In the genomic region with DNA sequence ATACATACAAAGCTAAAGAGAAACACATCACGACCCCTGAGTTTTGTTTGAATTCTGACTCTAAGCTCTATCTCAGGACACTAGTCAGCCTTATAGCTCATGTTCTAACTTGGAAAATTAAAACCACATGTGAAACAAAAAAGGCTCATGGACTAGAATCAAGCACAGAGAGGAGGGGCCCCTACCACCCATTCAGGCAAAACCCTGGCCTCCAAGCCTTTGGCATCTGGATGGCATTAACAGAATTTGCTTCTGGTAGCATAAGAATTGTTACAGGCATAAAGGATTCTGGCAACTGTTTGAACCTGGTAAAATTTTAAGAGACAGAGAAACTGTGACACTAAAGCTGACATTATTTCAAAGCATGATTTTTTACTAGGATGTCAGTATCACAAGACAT, we compare ENCODE assay signal across 14 mouse cellular contexts.
DNase-seq lines count a peak whose midpoint lies in the region; ATAC-seq and TF ChIP-seq lines count a peak whose summit lies in the region.
"Had no signal": no experiment of that assay in that cellular context is flagged by ENCODE, and none has a peak within 500 bp of the region (broad histone marks: within the 10 kb centered on the region; RNA-seq: fewer than 3 reads in every experiment).

No protein-coding gene starts in this region.

- 75% methylated on average over 1 of the region's 1 CpGs for WGBS in forebrain, postnatal 0 days
- 84% methylated on average over 1 of the region's 1 CpGs for WGBS in midbrain, embryonic 13.5 days

- TF ChIP-seq CTCF in forebrain, postnatal 0 days (IDR thresholded peaks at IDR 0.05; ENCODE audit: low read depth), result no peak

- DNase-seq in frontal cortex, adult 2 months (ENCODE audit: extremely low spot score in 1 of 2, low spot score in 1 of 2), result no peak
- peak; percentile 72 for DNase-seq in embryo, embryonic 10 days (ENCODE audit: low spot score)
- DNase-seq in forebrain, postnatal 0 days, result no peak
- DNase-seq in MN1 (ENCODE audit: low spot score), result no peak
- no peak for DNase-seq in testis, postnatal 14 days (ENCODE audit: low spot score)
- no peak for DNase-seq in left cerebral cortex, adult 18-20 months (ENCODE audit: low spot score in 2 of 2)
- DNase-seq: heart, adult 11 months; liver, embryonic 13.5 days; thymus, postnatal 4 days had no signal

- no peak overlapping the region for H3K4me3 ChIP-seq in forebrain, postnatal 0 days (ENCODE audit: low read depth, low read length)
- H3K4me3 ChIP-seq in midbrain, embryonic 13.5 days (replicated peaks), result no peak overlapping the region
- H3K4me3 ChIP-seq: liver, embryonic 13.5 days; myocyte had no signal

- no peaks in the 10 kb centered on the region for H3K36me3 ChIP-seq in forebrain, postnatal 0 days (ENCODE audit: insufficient read depth)
- H3K36me3 ChIP-seq in midbrain, embryonic 13.5 days, result no peaks in the 10 kb centered on the region
- H3K36me3 ChIP-seq: G1E; liver, embryonic 13.5 days had no signal

- H3K4me2 ChIP-seq in forebrain, postnatal 0 days (ENCODE audit: low read depth), result no peak overlapping the region
- H3K4me2 ChIP-seq in midbrain, embryonic 13.5 days (replicated peaks), result no peak overlapping the region
- H3K4me2 ChIP-seq: liver, embryonic 13.5 days had no signal

- H3K27ac ChIP-seq in forebrain, postnatal 0 days (ENCODE audit: low read depth, low read length), result peak overlapping the region; percentile 84
- peak overlapping the region; percentile 35; the same call in 1 of the 2 replicates for H3K27ac ChIP-seq in midbrain, embryonic 13.5 days
- H3K27ac ChIP-seq: liver, embryonic 13.5 days had no signal

- H3K9me3 ChIP-seq in forebrain, postnatal 0 days (ENCODE audit: low read length), result no peaks in the 10 kb centered on the region
- H3K9me3 ChIP-seq in midbrain, embryonic 13.5 days, result no peaks in the 10 kb centered on the region
- H3K9me3 ChIP-seq: G1E; liver, embryonic 13.5 days had no signal

- no peaks in the 10 kb centered on the region for H3K27me3 ChIP-seq in forebrain, postnatal 0 days (ENCODE audit: insufficient read depth, low read length)
- H3K27me3 ChIP-seq in midbrain, embryonic 13.5 days, result no peaks in the 10 kb centered on the region
- H3K27me3 ChIP-seq: liver, embryonic 13.5 days had no signal

- H3K9ac ChIP-seq in forebrain, postnatal 0 days, result peak overlapping the region; percentile 29; the same call in 1 of the 2 replicates
- no peak overlapping the region for H3K9ac ChIP-seq in midbrain, embryonic 13.5 days (replicated peaks)
- H3K9ac ChIP-seq: liver, embryonic 13.5 days had no signal

- ATAC-seq in frontal cortex, adult (ENCODE audit: low TSS enrichment), result 0 out of 2 replicates have a peak, but pooled peaks have one; percentile 9
- peak; percentile 54 for ATAC-seq in forebrain, postnatal 0 days
- peak; percentile 48; the same call in 1 of the 2 replicates for ATAC-seq in midbrain, embryonic 13.5 days
- ATAC-seq: activated CD4-positive, CD25-positive, alpha-beta regulatory T cell, adult 4 months had no signal

- H3K4me1 ChIP-seq in forebrain, postnatal 0 days (ENCODE audit: insufficient read depth), result 0 out of 2 replicates have a peak, but pooled peaks cover 4% of the 10 kb centered on the region
- no peaks in the 10 kb centered on the region for H3K4me1 ChIP-seq in midbrain, embryonic 13.5 days (replicated peaks)
- H3K4me1 ChIP-seq: liver, embryonic 13.5 days had no signal
